Mouse (Mus musculus): ENCODE data around the gene H2-M10.5. TPM values are rescaled to one million over a fixed set of nuclear protein-coding genes. Genes with fewer than 3 reads are reported as not detected.

The H2-M10.5 gene
- polyA plus RNA-seq (2012; rRNA removed), result not detected in 2 replicates

GRCm38 (mm10) chr17:36772610-36773009, at the start of gene H2-M10.5:
H2-M10.5 (plus strand) TSS chr17:36772910.

GRCm38 (mm10) chr17:36811871-36812270, 39.2 kb downstream of the H2-M10.5 start, which contains the start of gene H2-M10.6:
H2-M10.6 (plus strand) TSS chr17:36812171.

Other genes starting within 250 kb of the H2-M10.5 start
- not detected in 2 replicates for gene H2-M11, start 225.8 kb upstream of the H2-M10.5 start, polyA plus RNA-seq (2012; rRNA removed)
- not detected in 2 replicates for gene H2-M9, start 130.2 kb upstream of the H2-M10.5 start, polyA plus RNA-seq (2012; rRNA removed)
- not detected in 2 replicates for gene H2-M1, start 100.7 kb upstream of the H2-M10.5 start, polyA plus RNA-seq (2012; rRNA removed)
- gene H2-M10.6, start 39.3 kb downstream of the H2-M10.5 start, polyA plus RNA-seq (2012; rRNA removed), result not detected in 2 replicates
- 36.0 and 41.7 TPM in 2 replicates for gene Trim26, start 64.2 kb downstream of the H2-M10.5 start, polyA plus RNA-seq (2012; rRNA removed)
- gene Trim15, start 94.3 kb downstream of the H2-M10.5 start, polyA plus RNA-seq (2012; rRNA removed), result 6.8 and 15.1 TPM in 2 replicates
- not detected in 2 replicates for gene Trim10, start 96.7 kb downstream of the H2-M10.5 start, polyA plus RNA-seq (2012; rRNA removed)
- 14.6 and 18.9 TPM in 2 replicates for gene Trim40, start 117.2 kb downstream of the H2-M10.5 start, polyA plus RNA-seq (2012; rRNA removed)
- 18.0 and 23.9 TPM in 2 replicates for gene Trim31, start 125.2 kb downstream of the H2-M10.5 start, polyA plus RNA-seq (2012; rRNA removed)
- 38.9 and 42.9 TPM in 2 replicates for gene Rnf39, start 170.0 kb downstream of the H2-M10.5 start, polyA plus RNA-seq (2012; rRNA removed)
- 45.1 and 56.4 TPM in 2 replicates for gene Ppp1r11, start 178.8 kb downstream of the H2-M10.5 start, polyA plus RNA-seq (2012; rRNA removed)
- 19.3 and 25.8 TPM in 2 replicates for gene Znrd1, start 185.6 kb downstream of the H2-M10.5 start, polyA plus RNA-seq (2012; rRNA removed)
- 1.1 and 1.2 TPM in 2 replicates for gene Znrd1as, start 185.7 kb downstream of the H2-M10.5 start, polyA plus RNA-seq (2012; rRNA removed)
- not detected in 2 replicates for gene 2410137M14Rik, start 208.3 kb downstream of the H2-M10.5 start, polyA plus RNA-seq (2012; rRNA removed)
- gene H2-M5, start 216.6 kb downstream of the H2-M10.5 start, polyA plus RNA-seq (2012; rRNA removed), result 0.28 TPM in 1 of 2 replicates, not detected in the other
- 1.7 and 1.9 TPM in 2 replicates for gene Zfp57, start 228.3 kb downstream of the H2-M10.5 start, polyA plus RNA-seq (2012; rRNA removed)